Mouse (Mus musculus) retina, adult 2 months (tissue): ENCODE results near the gene Cep85l.
A peak's percentile ranks its signal among the peaks of the same experiment; 100 is the strongest.

Source experiments
- DNase-seq: peaks from one replicate; pipeline ENCODE4 v3.0.0-alpha.2; 2012; ENCODE audit warnings: low read depth, low spot score

Cep85l gene

GRCm38 (mm10) chr10:53394923-53395629 is 15.3 kb upstream of the Cep85l start:
- no peak for DNase-seq

GRCm38 (mm10) chr10:53388227-53388920 is 8.6 kb upstream of the Cep85l start:
- DNase-seq: no peak

GRCm38 (mm10) chr10:53385438-53385837 is 5.7 kb upstream of the Cep85l start:
- no peak for DNase-seq

GRCm38 (mm10) chr10:53384896-53385295 is 5.1 kb upstream of the Cep85l start:
- no peak for DNase-seq

- DNase-seq: no peak
Observed at GRCm38 (mm10) chr10:53382696-53383365, 3.1 kb upstream of the Cep85l start.

- no peak for DNase-seq
Observed at GRCm38 (mm10) chr10:53378981-53379708, 602 bp downstream of the Cep85l start.

- no peak for DNase-seq
Observed at GRCm38 (mm10) chr10:53378296-53378695, 1.5 kb downstream of the Cep85l start.

GRCm38 (mm10) chr10:53377096-53377495 is 2.7 kb downstream of the Cep85l start:
- no peak for DNase-seq

- no peak for DNase-seq
Observed at GRCm38 (mm10) chr10:53373885-53374578, 5.7 kb downstream of the Cep85l start.

- DNase-seq: no peak
Observed at GRCm38 (mm10) chr10:53367265-53367664, 12.5 kb downstream of the Cep85l start.

GRCm38 (mm10) chr10:53364311-53364710 is 15.4 kb downstream of the Cep85l start:
- DNase-seq: no peak

- no peak for DNase-seq
Observed at GRCm38 (mm10) chr10:53359016-53359415, 20.7 kb downstream of the Cep85l start.

GRCm38 (mm10) chr10:53353665-53354064 is 26.1 kb downstream of the Cep85l start:
- no peak for DNase-seq

GRCm38 (mm10) chr10:53349254-53349653 is 30.5 kb downstream of the Cep85l start:
- DNase-seq: no peak

GRCm38 (mm10) chr10:53347787-53348755 is 31.7 kb downstream of the Cep85l start:
- peak; percentile 30 for DNase-seq

- no peak for DNase-seq
Observed at GRCm38 (mm10) chr10:53346916-53347315, 32.8 kb downstream of the Cep85l start.

- no peak for DNase-seq
Observed at GRCm38 (mm10) chr10:53346506-53346905, 33.2 kb downstream of the Cep85l start.

GRCm38 (mm10) chr10:53345508-53345907 is 34.2 kb downstream of the Cep85l start:
- no peak for DNase-seq

GRCm38 (mm10) chr10:53343865-53344264 is 35.9 kb downstream of the Cep85l start:
- DNase-seq: no peak

GRCm38 (mm10) chr10:53343384-53343783 is 36.4 kb downstream of the Cep85l start:
- no peak for DNase-seq
